Mouse (Mus musculus) right cerebral cortex, postnatal 10 days (tissue): ENCODE data around the gene Mecr.

Experiments
- DNase-seq, 2 experiments: peaks; one replicate each; pipeline ENCODE4 v3.0.0; 2021; ENCODE audit warnings: low spot score in 2 of 2

Mecr gene

GRCm38 (mm10) chr4:131890692-131891091 is 47.4 kb downstream of the Mecr start:
- no peak for DNase-seq

DNA sequence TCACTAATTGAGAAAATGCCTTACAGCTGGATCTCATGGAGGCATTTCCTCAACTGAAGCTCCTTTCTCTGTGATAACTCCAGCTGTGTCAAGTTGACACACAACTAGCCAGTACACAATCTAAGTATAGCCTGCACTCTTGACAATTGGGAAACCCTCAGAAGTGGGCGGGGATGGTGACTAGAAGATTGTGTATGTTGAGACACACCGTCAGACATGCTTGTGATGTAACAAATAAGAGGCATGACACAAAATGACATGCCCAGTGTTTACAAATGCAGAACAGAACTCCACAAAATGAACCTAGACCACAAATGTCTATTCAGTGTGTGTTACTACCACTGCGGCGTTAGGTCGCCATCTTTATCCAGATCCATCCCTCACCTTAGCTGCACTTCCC is 53.8 kb downstream of the Mecr start:
- no peak for DNase-seq

DNA sequence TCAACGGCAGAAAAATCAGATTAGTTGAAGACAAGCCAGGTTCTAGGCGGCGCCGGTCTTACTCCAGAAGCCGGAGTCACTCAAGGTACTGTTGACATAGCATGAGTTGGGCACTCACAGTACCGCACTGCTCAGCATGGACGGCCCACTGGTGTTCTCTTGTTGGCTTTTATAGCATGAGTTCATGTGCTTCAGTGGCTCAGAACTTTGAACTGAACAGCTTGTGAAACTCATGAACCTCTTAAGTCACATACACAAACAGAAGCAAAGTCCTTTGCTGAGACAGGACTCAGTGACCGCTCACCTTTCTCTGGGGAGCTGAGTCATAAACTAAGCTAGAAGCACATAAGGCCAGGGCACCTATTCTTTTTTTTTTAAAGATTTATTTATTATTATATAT is 54.5 kb downstream of the Mecr start:
- DNase-seq, result no peak

GRCm38 (mm10) chr4:131898503-131899179 is 55.4 kb downstream of the Mecr start:
- DNase-seq, result no peak

DNA sequence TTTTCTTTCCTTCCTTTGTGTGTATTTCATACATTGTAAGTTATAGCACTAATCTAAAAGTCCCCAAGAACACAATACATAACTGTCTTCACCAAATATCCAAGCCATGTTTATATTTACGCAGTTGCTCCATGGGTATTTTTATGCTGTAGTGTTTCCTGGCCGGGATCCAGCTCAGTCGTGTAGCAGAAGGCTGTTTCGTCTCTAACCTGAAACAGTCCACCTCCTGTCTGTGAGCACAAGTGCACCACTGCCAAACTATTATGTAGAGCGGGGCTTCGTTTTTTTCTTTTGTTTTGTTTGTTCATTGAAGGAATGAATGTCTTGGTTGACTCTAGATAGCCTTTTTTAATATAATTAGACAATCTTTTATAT is 55.9 kb downstream of the Mecr start:
- peak in 1 of 2 experiments; percentile 46 for DNase-seq

DNA sequence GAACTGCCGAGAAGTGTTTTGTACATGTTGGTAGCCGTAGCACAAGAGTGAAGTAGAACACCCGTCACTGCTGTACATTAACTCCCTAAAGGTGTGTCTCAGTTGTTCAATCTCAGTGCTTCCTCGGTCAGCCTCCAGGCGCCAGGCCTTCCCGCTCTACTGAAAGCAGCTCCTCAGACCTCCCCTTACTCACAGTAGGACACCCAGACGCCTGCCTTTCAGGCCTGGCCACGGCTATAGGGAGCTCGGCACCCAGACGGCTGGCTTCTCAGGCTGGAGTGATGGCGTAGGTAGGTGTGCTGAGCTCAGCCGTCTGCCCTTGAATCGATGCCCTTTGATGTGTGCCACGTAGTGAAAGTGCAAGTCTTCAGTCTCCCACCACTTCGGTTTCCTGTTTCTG is 57.8 kb downstream of the Mecr start:
- no peak for DNase-seq

- DNase-seq, result peak; percentile 71 to 76
Measured at GRCm38 (mm10) chr4:131904478-131904877, 61.2 kb downstream of the Mecr start.

GRCm38 (mm10) chr4:131906423-131906822 is 63.2 kb downstream of the Mecr start:
- DNase-seq, result no peak

- DNase-seq, result no peak
Measured at GRCm38 (mm10) chr4:131907912-131908311, 64.6 kb downstream of the Mecr start.

- DNase-seq, result no peak
Measured at GRCm38 (mm10) chr4:131910237-131910994, 67.1 kb downstream of the Mecr start.

DNA sequence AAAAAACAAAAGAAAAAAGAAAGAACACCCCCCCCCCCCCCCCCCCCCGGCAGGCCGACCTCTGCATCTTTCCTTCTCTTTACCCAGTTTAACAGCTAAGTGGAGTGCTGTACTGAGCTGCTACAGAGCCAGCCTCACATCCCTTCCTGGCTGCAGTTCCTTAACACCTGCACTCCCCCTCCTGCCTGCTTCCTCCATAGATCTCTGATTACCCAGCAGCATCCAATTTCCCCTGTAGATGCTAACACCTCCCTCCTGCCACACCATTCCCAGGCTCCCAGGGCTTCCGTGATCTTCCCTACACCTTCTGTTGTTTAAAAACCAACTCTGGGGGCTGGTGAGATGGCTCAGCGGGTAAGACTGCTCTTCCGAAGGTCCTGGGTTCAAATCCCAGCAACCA is 68.3 kb downstream of the Mecr start:
- DNase-seq, result no peak

DNA sequence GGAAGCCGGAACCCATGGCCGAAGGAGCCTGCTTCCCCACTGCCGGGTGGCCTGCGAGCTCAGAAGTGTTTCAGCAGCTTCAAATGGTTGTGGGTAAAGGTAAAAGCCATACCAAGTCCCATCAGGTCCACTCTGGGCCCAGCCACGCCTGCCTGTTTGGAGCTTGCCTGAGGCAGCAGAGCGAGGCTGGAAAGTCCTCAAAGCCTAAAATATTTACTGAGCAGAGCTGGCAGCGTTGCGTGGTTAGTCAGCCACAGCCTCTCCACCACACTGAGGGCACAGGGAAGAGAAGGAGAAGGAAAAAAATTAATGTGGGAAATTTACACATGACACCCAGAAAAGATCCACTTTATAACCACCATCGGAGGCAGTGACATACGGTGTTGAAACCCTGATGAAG is 70.3 kb downstream of the Mecr start:
- no peak for DNase-seq

- DNase-seq, result no peak
Measured at GRCm38 (mm10) chr4:131914046-131914643, 70.9 kb downstream of the Mecr start.

- DNase-seq, result no peak
Measured at GRCm38 (mm10) chr4:131914891-131915469, 71.7 kb downstream of the Mecr start.

- no peak for DNase-seq
Measured at GRCm38 (mm10) chr4:131915821-131916328, 72.6 kb downstream of the Mecr start.

- peak; percentile 70 to 80 for DNase-seq
Measured at GRCm38 (mm10) chr4:131916425-131916824, 73.2 kb downstream of the Mecr start.

DNA sequence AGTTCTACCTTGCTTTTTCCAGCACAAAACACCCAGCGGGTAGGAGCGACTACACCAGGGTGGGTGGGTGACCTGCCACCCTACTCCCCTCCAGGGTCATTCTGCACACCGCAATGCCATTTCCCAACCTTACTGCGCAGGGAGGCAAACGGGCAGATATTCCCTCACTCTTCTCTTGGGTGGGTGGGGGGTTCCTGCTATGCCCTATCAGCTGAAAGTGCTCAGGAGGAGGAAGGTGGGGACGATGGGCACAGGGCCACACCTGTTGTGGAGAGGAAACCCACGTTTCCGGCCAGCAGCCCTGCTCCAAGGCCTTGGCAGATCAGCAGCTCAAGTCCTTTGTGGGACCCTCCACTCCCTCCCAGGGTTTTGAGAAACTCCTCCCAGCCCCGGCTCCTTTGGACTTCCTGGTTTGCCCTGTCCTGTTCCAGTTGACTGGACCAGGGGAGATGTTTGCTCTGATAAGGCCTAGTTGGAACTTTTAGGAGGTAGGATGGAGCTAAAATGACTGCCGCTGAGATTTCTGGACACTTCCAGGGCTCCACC is 73.8 kb downstream of the Mecr start:
- DNase-seq, result no peak
